Mouse (Mus musculus) left cerebral cortex, adult 2 months (tissue): ENCODE data around the gene Dock7. TPM values are rescaled to one million over a fixed set of nuclear protein-coding genes. Genes with fewer than 3 reads are reported as not detected.

ENCODE experiments used
- DNase-seq, 2 experiments: peaks; one replicate each; pipeline ENCODE4 v3.0.0; 2021 to 2022; ENCODE audit warnings: low spot score in 2 of 2, mixed read lengths in 1 of 2; ENCODE audit errors: extremely low spot score in 1 of 2
- H3K27ac ChIP-seq: fragments of 200-600 bp; 2 replicates; pipeline ENCODE4 v1.8.1; 2022
- H3K4me3 ChIP-seq: fragments of 200-600 bp; 2 replicates; pipeline ENCODE4 v1.8.1; 2022
- CTCF ChIP-seq: fragments of 200-600 bp; IDR thresholded peaks from 2 replicates; pipeline ENCODE4 v1.8.1; 2022; ENCODE audit warnings: antibody characterized with exemption, mild to moderate bottlenecking, moderate library complexity
- intact Hi-C: fragments of 180-260 bp; cut with DNase I; formaldehyde crosslinking; loops from one replicate; pipeline ENCODE4 v1.15.1; 2025
- total RNA-seq, 2 experiments: library from RNA; stranded (reverse); gene quantifications; 2 replicates each; pipeline ENCODE4 v1.2.3; 2021

Dock7 gene
- total RNA-seq, 2 experiments from 2014 or later = 44.9 to 46.1 TPM

DNA sequence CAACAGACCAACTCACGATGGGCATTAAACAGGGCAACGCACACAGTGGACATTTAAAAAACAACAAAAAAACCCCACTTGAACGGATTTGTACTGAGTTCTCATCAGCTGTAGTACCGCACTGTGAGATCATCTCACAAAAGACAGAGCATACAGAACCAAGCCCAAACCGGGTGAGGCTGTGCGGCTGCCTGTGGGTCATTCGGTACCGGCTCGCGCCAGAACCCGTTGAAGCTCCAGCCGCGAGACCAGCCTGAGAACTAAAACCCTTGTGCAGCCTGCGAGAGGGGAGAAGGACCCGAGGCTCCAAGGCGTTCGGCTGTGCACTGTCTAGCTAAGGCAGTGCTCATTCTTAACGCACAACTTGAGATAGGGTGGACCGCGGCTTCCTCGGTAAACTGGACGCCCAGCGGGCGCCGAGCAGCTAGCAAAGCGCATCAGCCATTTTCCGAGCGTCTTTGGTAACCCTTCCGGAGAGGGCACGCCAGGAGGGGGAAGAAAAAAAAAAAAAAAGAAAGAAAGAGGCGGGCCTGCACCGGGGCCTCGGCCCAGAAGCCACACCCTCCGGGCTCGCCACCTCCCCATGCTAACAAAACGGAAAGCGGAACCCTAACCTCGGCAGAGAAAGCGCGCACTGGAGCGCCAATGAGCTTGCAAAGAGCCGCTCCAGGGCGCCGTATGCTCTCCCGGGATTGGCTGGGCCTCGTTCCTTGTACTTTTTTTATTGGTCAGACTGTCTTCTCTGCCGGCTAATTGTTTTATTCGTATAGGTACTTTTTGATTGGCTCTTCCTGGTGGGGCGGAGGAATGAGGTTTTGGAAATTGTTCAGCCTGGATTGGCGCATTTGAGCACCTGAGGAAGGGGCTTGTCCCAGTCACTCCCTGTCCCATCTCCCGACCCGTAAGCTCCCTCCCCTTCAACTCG, 197.8 kb downstream of the Dock7 start:
- intact Hi-C loops = loop anchor here (2.0 to 5.0 kb wide), 2 partner anchors 198 to 269 kb away; partner anchors contain the start of genes Atg4c and Dock7
- TF ChIP-seq CTCF = no peak; the same call in 1 of the 2 replicates
- H3K4me3 ChIP-seq = peak overlapping the region; percentile 93
- peak overlapping the region; percentile 100 for H3K27ac ChIP-seq
- DNase-seq = peak; percentile 92 to 97

DNA sequence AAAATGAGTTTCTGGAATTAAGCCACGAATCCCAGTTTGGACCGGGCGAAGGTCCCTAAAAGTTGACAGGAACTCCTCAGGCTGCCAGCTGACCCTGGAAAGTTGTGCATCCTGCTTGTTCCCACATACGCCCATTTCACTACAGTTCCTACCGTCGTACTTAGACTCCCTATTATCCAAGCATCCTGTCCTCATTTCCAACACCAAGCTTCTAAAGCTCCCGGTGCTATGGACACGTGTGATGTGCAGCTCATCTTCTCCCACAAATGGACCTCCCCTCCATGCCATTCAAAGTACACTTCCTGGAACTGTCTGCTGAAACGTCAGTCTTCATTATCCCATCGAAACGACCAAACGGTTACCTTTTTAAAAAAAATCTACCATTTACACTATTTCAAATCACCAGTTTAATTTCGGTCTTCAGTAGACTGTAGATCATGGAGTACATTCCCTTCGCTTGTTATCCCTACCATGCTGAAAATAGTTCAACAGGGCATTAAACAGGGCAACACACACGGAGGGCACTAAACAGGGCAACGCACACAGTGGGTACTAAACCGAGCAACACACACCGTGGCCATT, 198.6 kb downstream of the Dock7 start:
- TF ChIP-seq CTCF = no peak
- no peak for DNase-seq
- intact Hi-C loops = loop anchor here (2.0 to 5.0 kb wide), 2 partner anchors 199 to 270 kb away; partner anchors contain the start of genes Atg4c and Dock7
- Histone ChIP-seq H3K4me3 (peak overlapping the region; percentile 93), H3K27ac (peak overlapping the region; percentile 90)

DNA sequence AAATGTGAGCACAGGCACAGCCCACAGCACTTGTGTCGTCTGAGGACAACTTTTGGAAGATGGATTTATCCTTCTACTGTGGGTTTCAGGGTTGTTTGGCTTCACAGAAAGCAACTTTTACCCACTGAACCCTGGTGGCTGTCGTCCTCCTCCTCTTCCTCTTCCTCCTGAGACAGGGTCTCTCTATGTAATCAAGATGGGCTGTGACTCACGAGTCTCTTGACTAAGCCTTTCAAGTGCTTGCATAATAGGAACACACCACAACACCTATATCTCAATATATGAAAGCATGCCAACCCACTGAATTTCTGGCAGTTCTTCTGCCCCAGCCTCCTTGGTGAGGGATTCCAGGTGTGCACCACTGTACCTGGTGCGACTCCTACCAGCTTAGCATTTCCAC, 199.8 kb downstream of the Dock7 start:
- H3K27ac ChIP-seq = no peak overlapping the region
- DNase-seq = no peak
- intact Hi-C loops = loop anchor here (5.0 kb wide), 1 partner anchor 271 kb away; the partner anchor contains the start of gene Atg4c
- no peak overlapping the region for H3K4me3 ChIP-seq
- no peak for TF ChIP-seq CTCF

DNA sequence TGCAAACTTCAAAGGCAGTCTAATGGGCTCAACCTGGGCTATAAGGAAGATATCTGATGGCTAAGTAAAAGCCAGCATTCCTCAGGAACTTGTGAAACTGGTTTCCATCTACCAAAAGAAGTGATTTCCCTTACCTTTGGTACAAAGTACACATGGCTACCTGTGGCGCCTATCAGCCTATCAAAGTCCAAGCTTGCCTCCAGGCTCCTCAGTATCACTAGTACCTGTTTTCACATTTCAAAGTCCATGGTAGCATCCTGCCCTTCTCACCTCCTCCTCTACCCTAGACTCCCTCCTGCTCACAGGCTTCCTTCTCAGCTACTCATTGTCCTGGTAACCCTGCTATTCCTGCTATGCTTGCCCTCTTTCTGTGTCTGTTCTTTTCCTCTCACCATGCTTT, 202.5 kb downstream of the Dock7 start:
- TF ChIP-seq CTCF = no peak
- Histone ChIP-seq H3K4me3 (no peak overlapping the region), H3K27ac (no peak overlapping the region)
- no peak for DNase-seq
- intact Hi-C loops = no loop called here

DNA sequence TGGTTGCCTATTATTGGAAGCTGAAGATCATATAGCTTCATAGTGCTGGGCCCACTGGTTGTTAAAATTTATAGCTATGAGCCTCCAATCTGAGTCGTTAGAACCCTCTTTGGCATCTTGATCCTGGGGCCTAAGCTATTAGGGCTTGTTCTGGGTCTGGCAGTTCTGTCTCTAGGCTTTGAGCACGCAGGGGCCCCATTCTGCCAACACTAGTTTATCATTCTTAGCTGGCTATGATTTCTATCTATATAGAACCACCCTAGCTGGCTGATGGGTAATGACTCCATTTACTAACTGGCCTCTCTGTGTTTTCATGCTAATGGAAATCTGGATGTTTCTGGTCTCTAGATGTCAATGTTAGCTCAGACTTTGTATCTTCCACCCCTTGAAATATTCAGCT, 203.0 kb downstream of the Dock7 start:
- TF ChIP-seq CTCF = no peak
- intact Hi-C loops = no loop called here
- no peak for DNase-seq

DNA sequence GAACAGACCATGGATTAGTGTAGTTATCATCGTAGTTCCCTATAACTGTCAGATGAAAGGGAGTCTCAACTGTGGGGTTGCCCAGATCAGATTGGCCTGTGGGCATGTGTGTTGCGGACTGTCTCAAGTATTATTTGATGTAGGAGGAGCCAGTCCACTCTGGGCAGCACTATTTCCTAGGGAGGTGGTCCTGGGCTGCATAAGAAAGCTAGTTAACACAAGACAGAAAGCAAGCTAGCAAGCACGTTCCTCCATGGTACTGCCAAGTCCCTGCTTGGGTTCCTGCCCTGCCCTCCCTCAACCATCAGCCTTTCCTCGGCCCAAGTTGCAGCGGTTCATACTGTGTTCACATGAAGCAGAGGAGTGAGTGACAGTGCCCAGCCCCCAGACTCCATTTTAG, 210.5 kb downstream of the Dock7 start:
- DNase-seq = no peak
- intact Hi-C loops = no loop called here
- no peak overlapping the region for H3K27ac ChIP-seq
- no peak for TF ChIP-seq CTCF
- no peak overlapping the region for H3K4me3 ChIP-seq

More for the DNA sequence above, 203.0 kb downstream of the Dock7 start:
- Histone ChIP-seq H3K27ac (no peak overlapping the region), H3K4me3 (no peak overlapping the region)

DNA sequence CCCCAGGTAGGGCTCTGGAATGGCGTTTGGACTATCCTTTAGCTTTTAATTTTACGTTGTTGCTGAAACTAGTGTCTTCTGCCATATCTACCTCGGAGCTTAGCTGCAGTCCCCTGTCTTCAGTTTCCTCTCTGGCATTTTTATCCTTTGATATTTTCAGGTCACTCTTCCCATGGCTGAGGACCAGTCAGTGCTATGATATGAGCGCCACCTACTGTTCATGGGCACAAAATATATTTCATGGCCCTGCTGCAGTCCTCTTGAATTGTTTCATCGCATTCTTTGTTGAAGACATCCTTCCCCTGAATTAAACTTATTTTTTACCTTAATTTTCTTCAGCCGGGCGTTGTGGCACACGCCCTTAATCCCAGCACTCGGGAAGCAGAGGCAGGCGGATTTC, 233.6 kb downstream of the Dock7 start:
- peak; percentile 75 for TF ChIP-seq CTCF
- DNase-seq = peak; percentile 40 to 41
- Histone ChIP-seq H3K27ac (no peak overlapping the region), H3K4me3 (no peak overlapping the region)
- intact Hi-C loops = loop anchor here (1.0 kb wide), 2 partner anchors 148 to 165 kb away; no protein-coding TSS in a partner anchor

Other genes with a start within 250 kb of the Dock7 start
- gene Usp1, start 197.1 kb downstream of the Dock7 start, total RNA-seq = 10 to 100 TPM; 21.3 to 21.5 TPM
- gene Angptl3, start 90.0 kb downstream of the Dock7 start, total RNA-seq = under 1 TPM in 1 of 2 experiments, not detected in 1; 0.42 TPM
- 10 to 100 TPM; 44.8 to 46.8 TPM for gene Atg4c, start 73.0 kb upstream of the Dock7 start, total RNA-seq
- gene Gm12689, start 175.0 kb upstream of the Dock7 start, total RNA-seq = 1 to 10 TPM in 1 of 2 experiments, under 1 TPM in 1; 0.84 to 1.3 TPM